Mouse (Mus musculus) mammary gland, adult 2 months (tissue): ENCODE results near the gene Hist1h3c. TPM values are rescaled to one million over a fixed set of nuclear protein-coding genes. Genes with fewer than 3 reads are reported as not detected.

Experiments used
- polyA plus RNA-seq: library from polyadenylated mRNA; depleted of rRNA; stranded (reverse); fragments of >200 nt; gene quantifications from 2 replicates; pipeline ENCODE4 v1.2.3, GENCODE M21; 2012; ENCODE audit warnings: low replicate concordance; rRNA removed

The Hist1h3c gene
- 2.4 and 16.2 TPM in 2 replicates for polyA plus RNA-seq

GRCm38 (mm10) chr13:23745381-23746161 is at the start of gene Hist1h3c:
Hist1h3c (minus strand) TSS chr13:23745602.

DNA sequence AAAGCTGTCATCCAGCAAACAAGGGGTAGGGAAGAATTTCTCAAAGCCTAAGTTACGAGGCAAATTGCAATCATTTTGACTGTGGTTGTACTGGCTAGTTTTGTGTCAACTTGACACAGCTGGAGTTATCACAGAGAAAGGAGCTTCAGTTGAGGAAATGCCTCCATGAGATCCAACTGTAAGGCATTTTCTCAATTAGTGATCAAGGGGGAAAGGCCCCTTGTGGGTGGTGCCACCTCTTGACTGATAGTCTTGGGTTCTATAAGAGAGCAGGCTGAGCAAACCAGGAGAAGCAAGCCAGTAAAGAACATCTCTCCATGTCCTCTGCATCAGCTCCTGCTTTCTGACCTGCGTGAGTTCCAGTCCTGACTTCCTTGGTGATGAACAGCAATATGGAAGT is 24.2 kb upstream of the Hist1h3c start, which contains the start of gene Trim38:
Gene Trim38, plus strand, starts transcription at position 301 of the 400 bp plus-strand sequence.

GRCm38 (mm10) chr13:23763586-23764323 is 18.4 kb upstream of the Hist1h3c start, which contains the start of gene Hist1h1a:
Hist1h1a (plus strand) TSS chr13:23763666.

DNA sequence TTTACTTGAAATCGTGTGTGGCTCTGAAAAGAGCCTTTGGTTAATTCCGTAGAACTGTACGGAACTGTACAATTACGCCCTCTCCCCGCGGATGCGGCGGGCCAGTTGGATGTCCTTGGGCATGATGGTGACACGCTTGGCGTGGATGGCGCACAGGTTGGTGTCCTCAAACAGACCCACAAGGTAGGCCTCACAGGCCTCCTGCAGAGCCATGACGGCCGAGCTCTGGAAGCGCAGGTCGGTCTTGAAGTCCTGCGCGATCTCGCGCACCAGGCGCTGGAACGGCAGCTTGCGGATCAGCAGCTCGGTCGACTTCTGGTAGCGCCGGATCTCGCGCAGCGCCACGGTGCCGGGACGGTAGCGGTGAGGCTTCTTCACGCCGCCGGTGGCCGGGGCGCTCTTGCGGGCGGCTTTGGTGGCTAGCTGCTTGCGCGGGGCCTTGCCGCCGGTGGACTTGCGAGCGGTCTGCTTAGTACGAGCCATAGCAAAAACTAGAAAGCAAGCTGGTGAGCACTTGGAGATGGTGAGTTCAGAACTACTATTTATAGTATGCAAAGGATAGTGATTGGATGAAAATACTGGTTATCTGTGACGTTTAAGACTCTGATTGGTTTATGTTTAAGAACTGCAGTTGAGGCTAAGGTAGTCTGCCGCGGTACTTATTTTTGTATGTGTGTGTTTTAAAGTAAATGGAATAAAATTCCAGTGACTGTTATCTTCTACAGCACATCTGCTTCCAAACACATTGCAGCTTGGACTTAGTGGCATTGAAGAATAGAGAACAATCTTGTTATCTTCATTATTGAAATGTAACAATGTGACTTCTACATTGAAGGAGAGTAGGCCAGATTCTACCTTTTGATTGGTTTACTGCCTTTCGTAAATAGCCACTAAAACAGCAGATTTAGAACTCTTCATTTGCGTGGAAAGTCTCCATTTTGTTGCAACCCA is 16.7 kb upstream of the Hist1h3c start, which contains the start of gene Hist1h3a:
Gene Hist1h3a, minus strand, starts transcription at position 516 of the 951 bp plus-strand sequence.

GRCm38 (mm10) chr13:23760972-23761864 is 15.8 kb upstream of the Hist1h3c start, which contains the start of gene Hist1h4a:
Hist1h4a (minus strand) TSS chr13:23761230.

GRCm38 (mm10) chr13:23756790-23757189 is 11.4 kb upstream of the Hist1h3c start, which contains the start of gene Hist1h4b:
Hist1h4b (plus strand) TSS chr13:23757013.

GRCm38 (mm10) chr13:23752067-23752741 is 6.8 kb upstream of the Hist1h3c start, which contains the start of gene Hist1h3b:
Hist1h3b (plus strand) TSS chr13:23752267.

DNA sequence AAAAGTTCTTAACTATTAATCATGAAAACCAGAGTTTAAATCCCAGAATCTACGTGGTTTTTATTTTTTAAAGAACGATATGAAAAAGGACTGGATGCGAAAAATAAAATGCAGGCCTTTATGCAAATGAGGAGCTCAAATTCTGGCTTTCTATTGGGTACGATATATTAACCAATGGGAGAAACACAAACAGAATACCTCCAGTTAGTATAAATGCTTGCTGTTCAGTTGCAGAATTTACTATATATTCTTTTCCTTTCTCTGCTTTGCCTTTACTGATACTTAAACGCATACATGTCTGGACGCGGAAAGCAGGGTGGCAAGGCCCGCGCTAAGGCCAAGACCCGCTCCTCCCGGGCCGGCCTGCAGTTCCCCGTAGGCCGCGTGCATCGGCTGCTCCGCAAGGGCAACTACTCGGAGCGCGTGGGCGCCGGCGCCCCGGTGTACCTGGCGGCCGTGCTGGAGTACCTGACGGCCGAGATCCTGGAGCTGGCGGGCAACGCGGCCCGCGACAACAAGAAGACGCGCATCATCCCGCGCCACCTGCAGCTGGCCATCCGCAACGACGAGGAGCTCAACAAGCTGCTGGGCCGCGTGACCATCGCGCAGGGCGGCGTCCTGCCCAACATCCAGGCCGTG is 5.6 kb upstream of the Hist1h3c start, which contains the start of gene Hist1h2ab:
Gene Hist1h2ab, plus strand, starts transcription at position 288 of the 639 bp plus-strand sequence.

DNA sequence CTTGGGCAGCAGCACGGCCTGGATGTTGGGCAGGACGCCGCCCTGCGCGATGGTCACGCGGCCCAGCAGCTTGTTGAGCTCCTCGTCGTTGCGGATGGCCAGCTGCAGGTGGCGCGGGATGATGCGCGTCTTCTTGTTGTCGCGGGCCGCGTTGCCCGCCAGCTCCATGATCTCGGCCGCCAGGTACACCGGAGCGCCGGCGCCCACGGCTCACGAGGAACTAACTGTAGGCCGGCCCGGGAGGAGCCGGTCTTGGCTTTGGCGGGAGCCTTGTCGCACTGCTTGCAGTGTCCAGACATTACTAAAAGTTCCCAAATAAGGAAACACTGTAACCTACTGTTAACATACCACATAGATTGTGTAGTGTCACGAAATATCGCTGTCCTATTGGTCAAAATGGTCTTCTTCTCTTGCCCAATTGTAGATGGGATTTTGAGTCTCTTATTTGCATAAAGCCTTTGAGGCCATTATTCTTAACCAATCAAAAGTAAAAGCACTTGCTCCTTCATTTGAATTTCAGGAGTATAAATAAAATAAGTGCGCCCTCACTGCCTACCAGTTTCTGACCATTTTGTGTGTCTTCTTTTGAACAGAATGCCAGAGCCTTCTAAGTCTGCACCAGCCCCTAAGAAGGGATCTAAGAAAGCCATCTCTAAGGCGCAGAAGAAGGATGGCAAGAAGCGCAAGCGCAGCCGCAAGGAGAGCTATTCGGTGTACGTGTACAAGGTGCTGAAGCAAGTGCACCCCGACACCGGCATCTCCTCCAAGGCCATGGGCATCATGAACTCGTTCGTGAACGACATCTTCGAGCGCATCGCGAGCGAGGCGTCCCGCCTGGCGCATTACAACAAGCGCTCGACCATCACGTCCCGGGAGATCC is 1.0 kb upstream of the Hist1h3c start, which contains the start of gene Hist1h2bb:
Gene Hist1h2bb, plus strand, starts transcription at position 534 of the 880 bp plus-strand sequence.

DNA sequence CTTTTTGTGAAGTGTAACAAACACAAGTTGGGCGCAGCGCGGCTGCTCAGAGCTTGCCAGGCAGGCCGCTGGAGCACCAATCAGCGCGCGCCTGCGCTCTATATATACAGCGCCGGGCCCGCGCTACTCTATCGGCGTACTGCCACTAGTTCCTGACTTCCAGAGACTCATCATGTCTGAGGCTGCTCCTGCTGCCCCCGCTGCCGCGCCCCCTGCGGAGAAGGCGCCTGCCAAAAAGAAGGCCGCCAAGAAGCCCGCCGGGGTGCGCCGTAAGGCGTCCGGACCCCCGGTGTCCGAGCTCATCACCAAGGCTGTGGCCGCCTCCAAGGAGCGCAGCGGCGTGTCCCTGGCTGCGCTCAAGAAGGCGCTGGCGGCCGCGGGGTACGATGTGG is 6.7 kb downstream of the Hist1h3c start, which contains the start of gene Hist1h1c:
Gene Hist1h1c, plus strand, starts transcription at position 132 of the 392 bp plus-strand sequence.

DNA sequence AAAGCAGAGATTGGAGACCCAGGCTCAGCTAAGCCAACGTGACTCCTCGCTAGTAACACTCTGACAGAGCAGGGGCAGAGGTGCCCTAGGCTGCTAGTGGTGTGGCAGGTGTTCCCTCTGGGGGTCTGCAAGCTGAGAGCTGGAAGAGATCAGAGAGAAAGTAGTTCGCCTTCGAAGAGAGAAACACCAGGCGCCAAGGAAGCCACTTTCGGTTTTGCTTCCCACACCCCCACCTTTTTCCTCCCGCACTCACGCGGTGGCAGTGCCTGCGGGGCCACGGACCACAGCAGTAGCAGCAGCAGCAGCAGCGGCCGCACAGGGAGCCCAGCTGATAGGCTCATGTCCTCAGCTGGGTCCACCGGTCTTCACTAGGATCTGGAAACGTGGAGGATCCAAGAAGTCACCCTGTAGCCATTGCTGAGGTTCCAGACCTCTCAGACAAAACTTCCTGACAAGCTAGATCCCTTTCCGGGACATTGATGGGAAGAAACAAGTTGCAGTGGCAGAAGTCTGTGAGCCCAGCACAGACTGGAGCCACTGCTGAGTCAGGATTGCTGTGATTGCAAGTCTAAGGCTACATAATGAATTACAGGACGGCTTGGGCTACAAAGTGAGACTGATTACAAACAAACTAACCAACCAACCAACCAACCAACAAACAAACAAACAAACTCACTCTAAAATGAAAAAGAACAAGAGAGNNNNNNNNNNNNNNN is 34.9 kb downstream of the Hist1h3c start, which contains the start of gene Hfe:
Gene Hfe, minus strand, starts transcription at position 481 of the 716 bp plus-strand sequence.

GRCm38 (mm10) chr13:23698300-23698693 is 47.1 kb downstream of the Hist1h3c start, which contains the start of gene Hist1h4c:
Hist1h4c (minus strand) TSS chr13:23698454.

DNA sequence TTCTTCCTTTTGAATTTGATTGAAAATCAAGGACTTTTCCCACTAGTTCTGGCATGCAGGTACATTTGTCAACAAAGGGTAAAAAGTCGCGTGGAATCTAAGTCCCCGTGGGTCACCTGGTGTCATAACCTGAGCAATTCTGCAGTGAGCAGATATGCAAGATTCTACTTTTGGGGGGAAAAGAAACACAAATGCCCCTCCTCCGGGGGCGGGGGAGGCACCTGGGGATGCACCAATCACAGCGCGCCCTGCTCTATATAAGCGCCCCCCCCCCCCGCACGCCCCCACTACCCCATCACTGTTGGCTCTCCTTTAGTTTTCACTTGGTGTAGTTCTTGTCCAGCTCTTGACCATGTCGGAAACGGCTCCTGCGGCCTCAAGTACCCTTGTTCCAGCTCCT is 49.9 kb downstream of the Hist1h3c start, which contains the start of gene Hist1h1t:
Gene Hist1h1t, plus strand, starts transcription at position 301 of the 400 bp plus-strand sequence.

